Mouse (Mus musculus) frontal cortex, adult (tissue): ENCODE results near the gene Usp22.
"Not testable (repeated sequence)": the region's sequence is repeated elsewhere in the genome, so short reads cannot be mapped to it uniquely, and the experiment has no call there.

Experiments used
- ATAC-seq: cut with Nextera tagmentation; 2 replicates; pipeline ENCODE4 v1.9.2; 2017; ENCODE audit warnings: mild to moderate bottlenecking, moderate library complexity, mixed read lengths; ENCODE audit not compliant: low TSS enrichment

Usp22 gene

DNA sequence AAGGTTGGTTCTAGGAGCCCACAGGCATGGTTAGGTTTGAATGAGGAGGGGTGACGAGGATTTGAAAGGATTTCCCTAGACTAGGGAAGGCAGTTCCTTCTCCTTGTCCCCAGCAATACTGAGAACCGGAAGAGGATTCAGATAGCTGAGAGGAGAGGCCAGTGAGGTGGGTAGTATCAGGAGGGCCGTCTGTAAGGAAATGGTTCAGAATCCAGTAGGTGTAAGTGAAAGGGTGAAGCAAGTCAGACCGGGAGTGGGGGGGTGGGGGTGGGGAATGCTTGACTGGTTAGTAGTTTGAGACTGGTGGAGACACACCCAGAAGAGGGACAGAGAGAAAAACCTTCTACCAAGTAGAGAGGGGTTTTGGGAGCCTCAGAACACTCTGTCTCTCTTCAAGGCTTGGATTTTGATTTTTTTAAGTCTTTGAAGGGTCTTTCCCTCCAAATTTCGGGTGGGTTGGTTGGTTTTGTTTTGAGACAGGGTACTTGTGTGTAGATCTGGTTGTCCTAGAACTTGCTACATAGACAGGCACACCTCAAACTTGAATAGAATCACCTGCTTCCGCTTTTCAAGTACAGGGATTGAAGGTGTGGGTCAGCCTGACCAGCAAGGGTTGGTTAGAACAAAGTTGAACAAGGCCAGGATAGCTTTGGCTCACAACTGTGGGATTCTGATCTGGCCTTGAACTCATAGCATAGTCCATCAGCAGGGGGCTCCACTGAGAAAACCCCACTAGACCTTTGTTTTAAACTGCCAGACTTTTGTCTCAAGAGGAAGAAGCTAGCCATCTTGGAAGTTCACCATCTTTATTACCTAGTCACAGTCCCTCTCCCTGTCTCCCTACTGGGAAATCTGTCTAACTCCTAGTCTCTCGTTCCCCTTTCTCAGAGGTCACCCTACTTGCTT lies 31.0 kb downstream of the Usp22 start:
- ATAC-seq = no peak

DNA sequence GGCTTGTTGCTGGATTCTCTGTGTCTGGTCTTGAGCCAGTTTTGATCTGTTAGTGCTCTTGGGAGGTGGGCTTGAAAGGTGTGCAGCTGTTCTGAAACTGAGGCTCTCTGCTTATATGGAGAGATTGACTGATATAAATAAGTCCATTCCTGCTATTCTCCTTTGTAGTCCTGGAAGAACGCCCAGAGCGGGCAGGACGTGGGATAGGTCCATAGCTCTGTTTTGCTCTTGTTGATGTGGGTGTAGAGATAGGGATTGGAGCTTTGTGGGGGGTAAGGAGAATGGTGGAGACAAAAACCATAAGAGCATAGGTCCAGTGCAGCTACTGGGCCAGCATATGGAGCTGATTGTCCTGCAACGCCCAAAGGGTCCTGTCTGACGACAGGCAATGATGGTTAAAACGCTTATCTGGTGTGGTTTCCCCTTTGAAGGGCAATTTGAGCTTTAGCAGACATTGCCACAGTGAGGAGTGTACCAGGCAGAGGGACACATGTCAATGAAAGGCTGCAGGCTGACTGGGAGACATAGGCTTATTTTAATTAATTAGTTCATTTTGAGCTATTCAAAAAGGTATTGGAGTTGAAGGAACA lies 31.8 kb downstream of the Usp22 start:
- ATAC-seq = no peak

DNA sequence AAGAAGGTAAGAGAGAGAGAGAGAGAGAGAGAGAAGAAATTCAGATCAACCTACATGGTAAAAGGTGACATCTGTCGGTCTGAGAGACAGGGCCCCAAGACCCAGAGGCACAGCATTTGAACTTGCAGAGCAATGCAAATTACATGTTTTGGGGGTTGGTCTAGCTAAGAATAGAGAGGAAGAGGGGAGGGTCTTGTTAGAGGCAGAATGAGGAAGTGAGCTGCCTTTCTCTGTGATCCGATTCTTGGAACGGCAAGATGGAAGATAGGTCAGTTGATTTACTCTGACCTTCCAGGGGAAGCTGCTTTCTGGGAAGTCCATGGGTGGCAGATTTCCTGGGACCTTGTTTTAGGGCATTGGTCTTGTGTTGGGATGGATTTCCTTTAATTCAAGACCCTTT lies 32.6 kb downstream of the Usp22 start:
- ATAC-seq = no peak

DNA sequence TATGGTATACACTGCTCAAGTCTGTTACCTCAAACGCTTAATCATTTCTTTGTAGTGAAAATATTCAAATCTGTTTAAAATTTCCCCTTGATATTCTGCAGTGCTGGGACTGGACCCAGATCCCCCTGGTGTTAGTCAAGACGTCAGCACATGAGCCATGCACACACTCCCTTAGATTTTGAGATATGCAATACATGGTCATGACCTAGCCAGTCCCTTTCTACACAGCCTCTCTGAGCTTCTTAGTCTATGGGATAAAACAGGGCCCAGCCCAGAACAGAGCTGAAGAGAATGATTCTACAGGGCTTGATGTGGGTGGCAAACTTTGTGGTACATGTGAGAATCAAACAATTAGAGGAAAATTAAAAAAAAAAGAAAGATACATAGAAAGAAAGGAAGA lies 33.2 kb downstream of the Usp22 start:
- ATAC-seq = no peak

DNA sequence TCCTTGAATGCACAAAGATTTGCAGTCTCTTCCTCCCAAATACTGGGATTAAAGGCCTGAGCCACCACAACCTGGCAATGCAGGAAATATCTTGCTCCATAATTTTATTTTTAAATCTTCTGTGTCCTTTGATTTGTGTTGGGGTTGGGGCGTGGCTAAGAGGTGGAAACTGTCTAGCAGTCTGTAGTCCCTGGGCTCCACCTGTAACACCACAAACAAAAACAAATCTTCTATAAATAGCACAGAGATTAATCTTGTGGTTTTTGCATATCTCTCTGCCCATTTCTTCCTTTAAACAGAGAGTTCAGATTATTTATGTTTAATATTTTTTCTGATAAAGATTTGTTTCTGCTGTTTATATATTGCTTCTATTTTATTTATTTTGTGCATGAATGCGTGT lies 41.9 kb downstream of the Usp22 start:
- no peak for ATAC-seq

DNA sequence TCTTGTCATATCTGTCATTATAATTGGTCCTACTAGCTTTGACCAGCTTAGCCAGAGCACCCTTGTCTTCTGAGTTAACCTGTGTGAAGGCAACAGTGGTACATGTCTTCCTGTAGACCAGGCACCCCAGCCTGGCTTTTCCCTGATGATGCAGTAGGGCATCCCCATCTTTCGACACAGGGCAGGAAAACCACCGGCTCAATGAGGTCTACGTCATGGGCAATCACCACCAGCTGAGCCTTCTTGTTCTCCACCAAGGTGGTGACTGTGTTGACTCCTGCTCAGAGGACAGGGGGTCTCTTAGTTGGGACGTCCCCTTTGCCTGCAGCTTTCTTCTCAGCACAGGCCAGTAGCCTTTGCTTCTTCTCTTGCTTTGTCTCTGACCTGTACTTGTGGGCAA lies 44.2 kb downstream of the Usp22 start:
- ATAC-seq = not testable (repeated sequence)

DNA sequence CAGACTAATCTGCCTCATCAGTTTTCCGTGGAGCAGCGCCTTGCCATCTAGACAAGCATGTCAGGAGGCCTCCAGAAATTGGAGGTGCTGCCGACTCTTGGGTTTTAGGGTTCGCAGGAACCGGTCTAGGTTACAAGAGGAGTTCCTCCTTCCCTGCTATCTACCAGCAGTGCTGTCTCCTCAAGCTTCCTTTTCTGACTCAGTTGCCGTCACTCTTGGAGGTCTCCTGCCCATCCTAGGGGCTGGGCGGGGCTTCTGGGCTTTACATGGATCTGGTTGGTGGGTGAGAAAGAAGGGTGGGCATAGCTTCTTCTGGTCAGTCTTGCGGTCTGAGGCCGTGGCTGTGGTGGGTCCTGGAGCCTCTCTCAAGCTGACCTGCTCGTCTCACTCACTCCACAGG lies 45.5 kb downstream of the Usp22 start:
- ATAC-seq = no peak

DNA sequence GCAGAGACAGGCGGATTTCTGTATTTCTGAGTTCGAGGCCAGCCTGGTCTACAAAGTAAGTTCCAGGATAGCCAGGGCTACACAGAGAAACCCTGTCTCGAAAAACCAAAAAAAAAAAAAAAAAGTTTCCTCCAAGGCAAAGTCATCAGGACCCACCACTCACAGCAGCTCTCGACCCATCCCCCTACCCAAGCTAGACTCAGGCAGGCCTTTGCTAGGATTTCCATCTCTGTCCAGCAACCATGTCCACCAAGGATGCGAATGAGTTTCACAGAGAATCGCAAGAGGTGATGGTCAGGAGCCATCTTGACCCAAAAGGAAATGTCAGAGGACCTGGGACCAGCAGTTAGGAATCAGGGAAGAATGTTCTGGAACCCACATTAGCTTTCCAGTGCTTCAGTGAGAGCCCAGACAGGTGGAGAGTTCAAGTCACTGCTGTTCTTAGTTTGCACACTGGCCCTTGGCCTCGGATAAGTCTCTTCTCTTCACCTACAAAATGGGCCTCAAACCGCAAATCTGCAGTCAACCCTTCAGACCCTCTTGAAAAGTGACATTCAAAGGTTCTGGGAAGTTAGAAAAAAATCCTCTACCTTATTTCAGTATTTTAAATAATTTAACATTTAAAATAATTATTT lies 47.3 kb downstream of the Usp22 start:
- no peak for ATAC-seq

DNA sequence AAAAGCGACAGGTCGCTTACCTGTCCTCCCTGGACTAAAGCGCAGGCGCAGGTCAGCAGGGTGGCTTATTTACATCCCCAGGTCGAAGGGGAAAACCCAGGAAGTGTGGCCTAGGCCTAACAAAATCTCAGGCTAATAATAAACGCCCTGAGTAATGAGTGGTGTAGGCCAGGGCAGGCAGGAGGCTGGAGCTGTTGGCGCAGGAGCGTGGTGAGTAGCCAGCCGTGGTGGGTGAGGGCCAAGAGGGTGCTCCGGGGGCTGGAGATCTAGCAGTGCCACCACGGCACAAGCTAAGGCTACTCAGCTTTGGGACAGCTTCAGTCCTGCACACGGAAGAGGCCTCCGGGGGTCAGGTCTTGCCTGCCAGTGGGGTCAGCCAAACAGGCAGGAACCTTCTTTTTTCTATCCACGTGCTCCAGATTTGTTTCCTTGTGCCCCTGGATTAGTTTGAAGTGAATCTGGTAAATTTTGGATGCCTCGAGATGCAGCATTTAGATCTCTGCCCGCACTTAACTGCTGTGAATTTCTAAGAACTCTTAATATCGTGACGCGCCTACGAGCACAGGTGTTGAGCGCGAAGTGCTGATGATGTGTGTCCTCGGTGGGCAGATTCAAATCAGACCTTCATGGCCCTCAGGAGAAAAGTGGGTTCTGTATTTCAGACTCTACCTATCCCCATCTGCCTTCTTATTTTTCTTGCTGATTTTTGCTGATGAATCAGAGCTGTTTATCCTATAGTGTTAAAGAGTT lies 48.1 kb downstream of the Usp22 start, which contains the start of gene Tnfrsf13b:
TSS of gene Tnfrsf13b (plus strand) at position 150 of the 750 bp plus-strand sequence.
- ATAC-seq = no peak

DNA sequence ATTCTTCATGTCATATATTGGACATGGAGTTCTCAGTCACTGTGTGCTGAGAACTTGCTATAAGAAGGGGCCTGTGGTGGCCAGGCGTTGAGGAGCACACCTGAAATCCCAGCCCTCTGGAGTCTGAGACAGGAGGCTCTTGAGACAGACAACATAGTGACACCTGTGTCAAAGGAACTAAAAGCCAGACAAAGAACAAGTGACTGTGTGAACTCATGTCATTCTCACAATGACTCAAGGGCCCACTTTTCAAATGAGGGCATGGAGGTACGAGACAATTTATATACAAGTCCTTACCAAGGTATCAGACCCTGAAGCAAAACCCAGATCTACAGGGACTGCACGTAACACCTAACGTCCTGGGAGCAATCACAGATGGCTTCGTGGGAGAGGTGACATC lies 48.9 kb downstream of the Usp22 start:
- no peak for ATAC-seq

DNA sequence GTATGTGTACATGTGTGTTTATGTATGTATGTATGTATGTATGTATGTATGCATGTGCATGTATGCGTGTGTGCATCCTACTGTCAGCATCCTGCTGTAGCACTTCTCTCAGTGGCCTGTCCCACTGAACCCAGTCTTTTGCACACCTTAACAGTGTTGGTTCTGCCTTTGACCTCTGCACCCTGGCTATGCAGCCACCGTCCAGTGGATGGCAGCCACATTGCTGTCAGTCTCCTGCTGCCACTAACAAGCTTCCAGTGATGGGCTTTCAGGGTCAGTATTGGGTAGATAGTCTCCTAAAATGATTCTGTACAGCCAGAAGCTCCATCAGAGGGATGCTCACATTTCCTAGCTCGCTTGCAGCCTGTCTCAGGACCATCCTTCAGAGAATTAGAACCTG lies 51.0 kb downstream of the Usp22 start:
- no peak for ATAC-seq

DNA sequence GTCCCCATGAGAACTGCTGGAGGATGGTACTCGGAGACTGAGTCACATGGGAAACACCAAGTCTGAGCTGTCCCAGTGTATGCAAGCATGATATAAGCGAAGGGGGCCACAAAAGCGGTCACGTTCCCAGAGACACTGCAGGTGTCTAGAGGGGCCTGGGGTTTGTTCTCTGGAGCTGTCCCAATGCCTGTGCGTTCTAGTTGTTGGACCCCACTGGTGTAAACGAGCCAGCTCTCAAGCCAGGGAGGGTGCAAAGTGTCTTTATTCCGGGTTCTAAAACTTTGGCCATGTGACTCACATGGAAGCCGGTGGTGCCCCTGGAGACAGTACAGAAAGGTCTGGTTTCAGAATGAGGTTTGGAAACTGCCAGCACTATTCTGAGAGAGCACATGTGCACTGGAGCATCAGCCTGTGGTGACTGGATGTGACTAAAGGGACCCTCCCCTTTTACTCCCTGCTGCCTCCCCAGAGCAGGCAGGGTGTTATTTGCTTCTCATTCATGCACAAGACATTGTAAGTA lies 52.0 kb downstream of the Usp22 start:
- no peak for ATAC-seq

DNA sequence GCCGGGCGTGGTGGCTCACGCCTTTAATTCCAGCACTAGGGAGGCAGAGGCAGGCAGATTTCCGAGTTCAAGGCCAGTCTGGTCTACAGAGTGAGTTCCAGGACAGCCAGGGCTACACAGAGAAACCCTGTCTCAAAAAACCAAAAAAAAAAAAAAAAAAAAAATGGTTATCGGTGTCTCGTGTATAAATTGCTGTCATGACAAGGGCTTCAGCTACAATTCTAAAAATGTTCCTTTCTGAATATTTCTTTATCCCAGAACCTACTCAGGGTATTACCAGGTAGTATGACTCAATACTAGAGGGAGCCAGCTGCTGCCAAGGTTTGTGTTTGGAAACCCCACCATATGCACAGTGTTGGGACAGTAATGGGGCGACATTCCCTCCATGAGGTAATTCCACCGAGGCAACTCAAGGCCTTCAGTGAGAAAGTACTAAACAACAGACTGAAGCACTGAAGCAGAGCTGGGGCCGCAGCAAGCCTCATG lies 52.5 kb downstream of the Usp22 start:
- no peak for ATAC-seq

DNA sequence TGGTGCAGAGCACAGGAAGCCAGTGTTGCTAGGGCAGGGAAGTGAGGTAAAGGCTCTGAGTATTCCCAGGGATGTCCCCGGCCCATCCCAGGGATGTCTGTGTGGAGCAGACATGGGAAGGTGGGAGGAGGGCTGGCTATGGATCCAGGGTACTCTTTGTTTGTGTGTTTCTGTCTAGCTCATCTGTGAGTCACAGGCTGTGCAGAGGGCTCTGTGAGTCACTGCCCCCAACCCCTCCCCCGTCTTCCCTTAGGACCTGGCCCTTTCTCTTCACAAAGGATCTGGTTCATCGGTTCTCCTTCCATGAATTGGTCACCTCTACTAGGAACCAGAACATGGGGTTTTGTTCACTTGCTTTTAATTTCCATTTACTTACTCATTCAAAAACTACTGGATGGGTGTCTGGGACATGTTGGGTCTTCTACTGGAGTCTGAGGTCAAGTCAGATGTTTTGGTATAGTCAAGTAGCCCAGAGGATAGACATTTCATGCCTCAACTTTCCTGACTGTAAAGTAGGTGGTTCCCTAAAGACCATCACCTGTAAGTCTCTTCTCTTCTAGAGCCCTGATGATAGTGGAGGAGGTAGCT lies 54.8 kb downstream of the Usp22 start:
- ATAC-seq = no peak

DNA sequence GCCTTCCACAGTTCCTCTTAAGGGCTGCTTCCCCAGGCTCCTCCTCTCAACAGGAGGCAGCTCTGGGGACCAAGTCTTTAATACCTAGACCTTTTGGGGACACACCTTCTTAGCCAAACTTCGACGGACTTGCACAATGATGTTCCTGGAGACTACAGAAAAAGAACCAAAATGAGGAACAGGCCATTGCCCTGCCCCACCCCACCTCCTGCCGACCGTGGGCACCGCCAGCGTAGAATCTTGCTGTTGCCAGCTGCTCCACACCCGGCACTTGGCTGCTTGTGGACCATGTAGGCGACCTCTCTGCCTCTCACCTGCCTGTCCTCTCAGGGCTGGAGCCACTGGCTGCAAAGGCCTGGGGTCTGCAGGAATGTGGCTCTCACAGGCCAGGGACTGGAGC lies 58.6 kb downstream of the Usp22 start:
- ATAC-seq = no peak

DNA sequence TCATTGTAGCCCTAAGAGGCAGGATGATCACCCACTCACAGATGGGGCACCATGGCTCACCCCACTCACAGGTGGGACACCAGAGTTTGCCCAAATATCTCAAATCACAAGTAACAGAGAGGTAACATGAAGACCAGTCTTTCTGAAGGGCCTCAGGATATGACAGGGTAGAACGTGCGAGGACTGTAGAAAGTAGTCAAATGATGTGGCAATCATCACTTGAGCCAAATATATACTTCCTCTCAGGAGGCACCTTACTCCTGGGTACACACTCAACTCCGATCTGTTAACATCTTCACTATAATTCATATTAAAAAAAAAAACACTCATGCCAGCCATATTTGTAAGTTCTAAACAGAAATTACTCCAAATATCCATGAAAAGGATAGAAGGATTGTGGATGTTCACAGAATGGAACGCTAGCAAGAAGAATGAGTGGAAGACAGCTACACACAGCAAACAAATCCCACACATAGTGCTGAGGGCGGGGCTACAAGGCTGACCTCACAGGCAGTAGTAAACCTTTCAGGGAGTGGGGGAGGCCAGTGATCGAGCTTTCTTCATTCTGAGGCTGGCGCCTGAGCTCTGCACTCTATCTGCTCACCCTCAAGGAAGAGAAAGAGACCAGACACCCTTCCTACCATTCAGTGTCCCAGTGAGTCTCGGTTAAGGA lies 62.4 kb downstream of the Usp22 start:
- ATAC-seq = no peak

DNA sequence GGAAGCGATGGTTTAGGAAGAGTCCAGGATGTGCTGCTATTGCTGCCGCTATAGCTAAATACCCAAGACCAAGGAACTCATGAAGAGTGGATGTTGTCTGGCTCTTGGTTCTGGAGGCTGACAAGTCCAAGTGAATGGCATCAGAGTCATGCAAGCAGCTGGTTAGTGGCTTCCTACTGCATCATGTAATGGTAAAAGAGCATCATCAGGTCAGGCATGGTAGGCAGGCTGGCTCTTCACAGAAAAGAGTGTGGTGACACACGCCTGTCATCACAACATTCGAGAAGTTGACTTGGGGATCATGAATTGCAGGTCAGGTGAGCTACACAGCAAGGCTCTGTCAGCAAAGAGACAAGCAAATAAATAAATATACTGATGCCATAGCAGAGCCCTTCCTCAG lies 63.4 kb downstream of the Usp22 start:
- ATAC-seq = no peak

DNA sequence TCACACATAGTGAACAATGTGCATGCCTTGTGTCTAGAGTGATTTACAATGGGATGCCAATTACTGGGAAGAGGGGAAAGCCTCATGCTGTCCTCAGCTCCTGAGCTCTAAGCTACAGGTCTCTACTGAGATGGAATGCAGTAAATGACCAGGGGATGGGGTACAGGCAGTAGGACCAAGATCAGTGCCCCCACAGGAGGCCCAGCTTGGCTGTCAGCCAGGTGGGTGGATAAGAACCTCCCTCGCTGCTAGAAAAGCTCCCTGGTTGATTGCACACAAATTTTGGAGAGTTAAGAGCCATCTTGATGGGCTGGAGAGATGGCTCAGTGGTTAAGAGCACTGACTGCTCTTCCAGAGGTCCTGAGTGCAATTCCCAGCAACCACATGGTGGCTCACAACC lies 63.9 kb downstream of the Usp22 start:
- ATAC-seq = no peak

DNA sequence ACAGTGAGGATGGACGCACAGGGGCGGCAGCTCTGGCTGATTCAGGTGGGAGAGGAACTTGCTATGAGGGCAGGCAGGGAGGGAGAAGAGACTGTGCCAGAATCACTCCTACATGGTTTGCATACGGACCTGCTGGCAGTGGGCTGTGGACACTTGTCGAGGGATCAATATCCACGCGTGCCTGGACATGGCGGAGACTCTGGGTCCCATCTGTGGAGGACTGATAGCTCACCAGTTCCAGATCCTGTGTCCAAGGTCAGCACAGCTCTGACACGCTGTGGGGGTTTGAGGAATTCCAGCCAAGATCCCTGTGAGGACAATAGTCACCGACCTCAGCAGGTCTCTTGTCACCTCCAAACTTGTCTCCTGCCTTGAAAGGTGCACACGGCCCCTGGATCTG lies 64.7 kb downstream of the Usp22 start:
- no peak for ATAC-seq

DNA sequence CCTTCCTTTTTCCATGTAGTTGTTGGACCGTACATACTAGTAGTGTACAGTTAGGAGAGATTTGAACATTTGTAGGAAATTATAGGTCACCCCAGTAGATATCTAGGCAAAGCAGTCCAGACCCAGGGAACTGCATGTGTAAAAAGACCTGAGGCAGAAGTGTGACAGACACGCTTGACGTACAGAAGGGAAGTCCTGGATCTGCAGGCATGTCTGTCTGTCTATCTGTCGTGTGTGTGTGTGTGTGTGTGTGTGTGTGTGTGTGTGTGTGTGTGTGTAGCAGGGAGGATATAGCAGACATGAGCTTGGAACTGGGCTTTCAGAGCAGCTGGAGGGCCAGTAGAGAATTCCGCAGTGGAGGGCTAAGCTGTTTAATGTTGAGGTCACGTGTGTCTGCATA lies 65.1 kb downstream of the Usp22 start:
- ATAC-seq = no peak

DNA sequence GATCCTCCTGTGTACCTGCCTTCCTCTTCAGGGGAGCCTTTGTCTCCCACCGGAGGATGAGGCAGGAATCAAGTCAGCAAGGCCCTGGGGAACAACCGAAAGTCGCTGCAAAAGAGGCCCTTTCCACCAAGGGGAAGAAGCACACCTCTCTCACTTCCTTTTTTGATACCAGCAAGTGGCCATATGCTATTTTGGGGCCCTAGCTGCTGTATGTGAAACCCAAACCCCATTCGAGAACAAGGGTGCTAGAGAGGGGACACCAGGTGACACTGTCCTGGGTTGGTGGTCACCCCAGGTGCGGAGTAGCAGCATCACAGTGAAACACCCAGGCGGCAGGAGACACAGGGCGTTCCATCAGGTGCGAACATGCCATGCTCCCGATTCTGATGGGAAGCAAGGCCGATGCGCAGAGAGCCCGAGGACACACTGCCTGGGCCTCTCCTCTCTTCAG lies 65.9 kb downstream of the Usp22 start:
- ATAC-seq = no peak
